8 mouse cellular contexts compared by ENCODE assay signal in genomic region chr8:84907979-84908378, GRCm38 (mm10). TPM values are rescaled to one million over a fixed set of nuclear protein-coding genes. Genes with fewer than 3 reads are reported as not detected.
DNase-seq lines count a peak whose midpoint lies in the region; ATAC-seq and TF ChIP-seq lines count a peak whose summit lies in the region.
"Not testable (repeated sequence)": the region's sequence is repeated elsewhere in the genome, so short reads cannot be mapped to it uniquely, and the experiment has no call there.

No protein-coding gene starts in this region.

- ATAC-seq in forebrain, embryonic 14.5 days; heart, embryonic 16.5 days (replicated peaks; ENCODE audit: extremely low read depth, insufficient read depth, low FRiP score); intestine, embryonic 16.5 days; limb, embryonic 13.5 days (ENCODE audit: low FRiP score, low read depth); lung, embryonic 14.5 days (ENCODE audit: insufficient read depth); midbrain, embryonic 15.5 days (replicated peaks); stomach, embryonic 15.5 days (ENCODE audit: insufficient read depth, low FRiP score, low read depth): not testable (repeated sequence)

- H3K36me3 ChIP-seq in embryonic facial prominence, embryonic 10.5 days (replicated peaks); heart, embryonic 16.5 days (ENCODE audit: control insufficient read depth, insufficient read depth); intestine, embryonic 16.5 days (ENCODE audit: control insufficient read depth, insufficient read depth, low read length); limb, embryonic 13.5 days; lung, embryonic 14.5 days (ENCODE audit: insufficient read depth); stomach, embryonic 15.5 days: not testable (repeated sequence)
- H3K36me3 ChIP-seq in forebrain, embryonic 14.5 days (ENCODE audit: control insufficient read depth, insufficient read depth, low read length): peaks cover 30% of the 10 kb centered on the region
- peaks cover 16% of the 10 kb centered on the region for H3K36me3 ChIP-seq in midbrain, embryonic 15.5 days (replicated peaks)

- peaks cover 59% of the 10 kb centered on the region for H3K27me3 ChIP-seq in embryonic facial prominence, embryonic 10.5 days (replicated peaks; ENCODE audit: low read depth, poor library complexity, severe bottlenecking)
- H3K27me3 ChIP-seq in forebrain, embryonic 14.5 days (replicated peaks; ENCODE audit: control insufficient read depth, insufficient read depth, low read length): not testable (repeated sequence)
- peaks cover 38% of the 10 kb centered on the region for H3K27me3 ChIP-seq in heart, embryonic 16.5 days (ENCODE audit: control insufficient read depth, insufficient read depth, low read length)
- H3K27me3 ChIP-seq in intestine, embryonic 16.5 days (replicated peaks; ENCODE audit: control insufficient read depth, insufficient read depth, low read length): peaks cover 20% of the 10 kb centered on the region
- H3K27me3 ChIP-seq in limb, embryonic 13.5 days: peaks cover 43% of the 10 kb centered on the region
- H3K27me3 ChIP-seq in lung, embryonic 14.5 days (ENCODE audit: insufficient read depth, low read length): peaks cover 26% of the 10 kb centered on the region
- H3K27me3 ChIP-seq in midbrain, embryonic 15.5 days (replicated peaks): peaks cover 24% of the 10 kb centered on the region
- peaks cover 25% of the 10 kb centered on the region for H3K27me3 ChIP-seq in stomach, embryonic 15.5 days (replicated peaks)

- H3K4me1 ChIP-seq in embryonic facial prominence, embryonic 10.5 days: peaks cover 38% of the 10 kb centered on the region
- peaks cover 14% of the 10 kb centered on the region for H3K4me1 ChIP-seq in forebrain, embryonic 14.5 days (ENCODE audit: control insufficient read depth, insufficient read depth, low read length)
- peaks cover 12% of the 10 kb centered on the region; the same call in 1 of the 2 replicates for H3K4me1 ChIP-seq in heart, embryonic 16.5 days (ENCODE audit: control insufficient read depth, insufficient read depth, low read length)
- H3K4me1 ChIP-seq in intestine, embryonic 16.5 days (ENCODE audit: control insufficient read depth, insufficient read depth, low read length); lung, embryonic 14.5 days (ENCODE audit: insufficient read depth): not testable (repeated sequence)
- H3K4me1 ChIP-seq in limb, embryonic 13.5 days: peaks cover 26% of the 10 kb centered on the region
- peaks cover 21% of the 10 kb centered on the region for H3K4me1 ChIP-seq in midbrain, embryonic 15.5 days
- H3K4me1 ChIP-seq in stomach, embryonic 15.5 days: peaks cover 21% of the 10 kb centered on the region

- not testable (repeated sequence) for TF ChIP-seq CTCF in lung, embryonic 14.5 days (IDR thresholded peaks at IDR 0.05; ENCODE audit: low read depth)

- not testable (repeated sequence) for DNase-seq in embryonic facial prominence, embryonic 10.5 days (ENCODE audit: low spot score); forebrain, embryonic 14.5 days (ENCODE audit: low spot score); lung, embryonic 14.5 days

- peak overlapping the region; percentile 72 for H3K4me2 ChIP-seq in forebrain, embryonic 14.5 days (ENCODE audit: low read length)
- peak overlapping the region; percentile 97 for H3K4me2 ChIP-seq in heart, embryonic 16.5 days (ENCODE audit: low read depth, low read length)
- peak overlapping the region; percentile 93 for H3K4me2 ChIP-seq in intestine, embryonic 16.5 days (ENCODE audit: low read depth, low read length)
- H3K4me2 ChIP-seq in limb, embryonic 13.5 days (replicated peaks): peak overlapping the region; percentile 81
- peak overlapping the region; percentile 93 for H3K4me2 ChIP-seq in lung, embryonic 14.5 days
- H3K4me2 ChIP-seq in midbrain, embryonic 15.5 days: peak overlapping the region; percentile 50
- H3K4me2 ChIP-seq in stomach, embryonic 15.5 days: peak overlapping the region; percentile 92

- peak overlapping the region; percentile 69 for H3K4me3 ChIP-seq in embryonic facial prominence, embryonic 10.5 days
- H3K4me3 ChIP-seq in forebrain, embryonic 14.5 days (ENCODE audit: low read depth, low read length): peak overlapping the region; percentile 39
- H3K4me3 ChIP-seq in heart, embryonic 16.5 days (ENCODE audit: low read length): peak overlapping the region; percentile 71
- H3K4me3 ChIP-seq in intestine, embryonic 16.5 days (ENCODE audit: low read length): peak overlapping the region; percentile 66
- H3K4me3 ChIP-seq in limb, embryonic 13.5 days: peak overlapping the region; percentile 57
- H3K4me3 ChIP-seq in lung, embryonic 14.5 days (ENCODE audit: low read depth, low read length): peak overlapping the region; percentile 58
- peak overlapping the region; percentile 33 for H3K4me3 ChIP-seq in midbrain, embryonic 15.5 days
- peak overlapping the region; percentile 59 for H3K4me3 ChIP-seq in stomach, embryonic 15.5 days (replicated peaks)

- peak overlapping the region; percentile 66 for H3K27ac ChIP-seq in embryonic facial prominence, embryonic 10.5 days (replicated peaks)
- not testable (repeated sequence) for H3K27ac ChIP-seq in forebrain, embryonic 14.5 days (ENCODE audit: low read depth, low read length); heart, embryonic 16.5 days (ENCODE audit: low read length); intestine, embryonic 16.5 days (ENCODE audit: low read length); limb, embryonic 13.5 days; midbrain, embryonic 15.5 days; stomach, embryonic 15.5 days
- H3K27ac ChIP-seq in lung, embryonic 14.5 days (ENCODE audit: low read depth): 0 out of 2 replicates have a peak overlapping the region, but pooled peaks have one; percentile 30

- not testable (repeated sequence) for H3K9ac ChIP-seq in forebrain, embryonic 14.5 days (ENCODE audit: low read length); limb, embryonic 13.5 days; midbrain, embryonic 15.5 days; stomach, embryonic 15.5 days
- H3K9ac ChIP-seq in heart, embryonic 16.5 days (ENCODE audit: low read length): peak overlapping the region; percentile 81
- 0 out of 2 replicates have a peak overlapping the region, but pooled peaks have one; percentile 40 for H3K9ac ChIP-seq in intestine, embryonic 16.5 days (ENCODE audit: low read depth, low read length)
- peak overlapping the region; percentile 34; the same call in 1 of the 2 replicates for H3K9ac ChIP-seq in lung, embryonic 14.5 days

- WGBS in embryonic facial prominence, embryonic 10.5 days: 35% methylated on average over 7 of the region's 7 CpGs
- 30% methylated on average over 7 of the region's 7 CpGs for WGBS in forebrain, embryonic 14.5 days
- WGBS in heart, embryonic 16.5 days: 27% methylated on average over 6 of the region's 7 CpGs
- WGBS in intestine, embryonic 16.5 days: 22% methylated on average over 7 of the region's 7 CpGs
- 30% methylated on average over 7 of the region's 7 CpGs for WGBS in limb, embryonic 13.5 days
- 33% methylated on average over 6 of the region's 7 CpGs for WGBS in lung, embryonic 14.5 days
- WGBS in midbrain, embryonic 15.5 days: 23% methylated on average over 7 of the region's 7 CpGs
- WGBS in stomach, embryonic 15.5 days: 25% methylated on average over 7 of the region's 7 CpGs

- not testable (repeated sequence) for H3K9me3 ChIP-seq in embryonic facial prominence, embryonic 10.5 days; forebrain, embryonic 14.5 days (replicated peaks; ENCODE audit: control insufficient read depth, low read length); heart, embryonic 16.5 days (replicated peaks; ENCODE audit: control insufficient read depth, low read length); intestine, embryonic 16.5 days (ENCODE audit: control insufficient read depth, low read length); limb, embryonic 13.5 days; lung, embryonic 14.5 days (ENCODE audit: low read depth, low read length); midbrain, embryonic 15.5 days; stomach, embryonic 15.5 days

RNA-seq across cellular contexts. Expression of gene Dnase2a, which starts 0.4 kb away (rescaled TPM):
- 6.1 and 10.1 TPM in 2 replicates for polyA plus RNA-seq in embryonic facial prominence, embryonic 10.5 days (2016; fragmentation: Nextera tagmentation; extraction: Ambion mirVana)
- 4.8 and 5.5 TPM in 2 replicates for polyA plus RNA-seq in forebrain, embryonic 14.5 days (2014; fragmentation: Nextera tagmentation; extraction: Ambion mirVana)
- polyA plus RNA-seq in heart, embryonic 16.5 days (2015; fragmentation: Nextera tagmentation; extraction: Ambion mirVana): 5.2 and 6.3 TPM in 2 replicates
- polyA plus RNA-seq in intestine, embryonic 16.5 days (2015; fragmentation: Nextera tagmentation; extraction: Ambion mirVana): 7.3 and 10.2 TPM in 2 replicates
- 16.4 and 18.5 TPM in 2 replicates for polyA plus RNA-seq in limb, embryonic 13.5 days (2015; fragmentation: Nextera tagmentation; extraction: Ambion mirVana)
- polyA plus RNA-seq in lung, embryonic 14.5 days (2014; fragmentation: Nextera tagmentation; extraction: Ambion mirVana): 12.0 and 15.3 TPM in 2 replicates
- polyA plus RNA-seq in midbrain, embryonic 15.5 days (2015; fragmentation: Nextera tagmentation; extraction: Ambion mirVana): 7.1 and 7.6 TPM in 2 replicates
- 12.3 and 14.2 TPM in 2 replicates for polyA plus RNA-seq in stomach, embryonic 15.5 days (2015; fragmentation: Nextera tagmentation; extraction: Ambion mirVana)

RNA-seq across cellular contexts. Expression of gene Klf1, which starts 6.3 kb away (rescaled TPM):
- polyA plus RNA-seq in embryonic facial prominence, embryonic 10.5 days (2016; fragmentation: Nextera tagmentation; extraction: Ambion mirVana): 14.5 and 15.6 TPM in 2 replicates
- 0.74 and 0.99 TPM in 2 replicates for polyA plus RNA-seq in forebrain, embryonic 14.5 days (2014; fragmentation: Nextera tagmentation; extraction: Ambion mirVana)
- polyA plus RNA-seq in heart, embryonic 16.5 days (2015; fragmentation: Nextera tagmentation; extraction: Ambion mirVana): 1.3 and 1.4 TPM in 2 replicates
- polyA plus RNA-seq in intestine, embryonic 16.5 days (2015; fragmentation: Nextera tagmentation; extraction: Ambion mirVana): 4.9 and 10.3 TPM in 2 replicates
- polyA plus RNA-seq in limb, embryonic 13.5 days (2015; fragmentation: Nextera tagmentation; extraction: Ambion mirVana): 2.4 and 4.4 TPM in 2 replicates
- polyA plus RNA-seq in lung, embryonic 14.5 days (2014; fragmentation: Nextera tagmentation; extraction: Ambion mirVana): 1.8 and 1.9 TPM in 2 replicates
- 0.65 and 0.79 TPM in 2 replicates for polyA plus RNA-seq in midbrain, embryonic 15.5 days (2015; fragmentation: Nextera tagmentation; extraction: Ambion mirVana)
- 14.8 and 39.3 TPM in 2 replicates for polyA plus RNA-seq in stomach, embryonic 15.5 days (2015; fragmentation: Nextera tagmentation; extraction: Ambion mirVana)

RNA-seq across cellular contexts. Expression of gene Gcdh, which starts 14.3 kb away (rescaled TPM):
- polyA plus RNA-seq in embryonic facial prominence, embryonic 10.5 days (2016; fragmentation: Nextera tagmentation; extraction: Ambion mirVana): 49.6 and 51.8 TPM in 2 replicates
- 27.1 and 30.0 TPM in 2 replicates for polyA plus RNA-seq in forebrain, embryonic 14.5 days (2014; fragmentation: Nextera tagmentation; extraction: Ambion mirVana)
- polyA plus RNA-seq in heart, embryonic 16.5 days (2015; fragmentation: Nextera tagmentation; extraction: Ambion mirVana): 43.1 and 46.0 TPM in 2 replicates
- 53.3 and 53.8 TPM in 2 replicates for polyA plus RNA-seq in intestine, embryonic 16.5 days (2015; fragmentation: Nextera tagmentation; extraction: Ambion mirVana)
- 41.7 and 42.1 TPM in 2 replicates for polyA plus RNA-seq in limb, embryonic 13.5 days (2015; fragmentation: Nextera tagmentation; extraction: Ambion mirVana)
- polyA plus RNA-seq in lung, embryonic 14.5 days (2014; fragmentation: Nextera tagmentation; extraction: Ambion mirVana): 28.1 and 30.4 TPM in 2 replicates
- 36.1 and 37.1 TPM in 2 replicates for polyA plus RNA-seq in midbrain, embryonic 15.5 days (2015; fragmentation: Nextera tagmentation; extraction: Ambion mirVana)
- 42.6 and 45.9 TPM in 2 replicates for polyA plus RNA-seq in stomach, embryonic 15.5 days (2015; fragmentation: Nextera tagmentation; extraction: Ambion mirVana)

RNA-seq across cellular contexts. Expression of gene Mast1, which starts 29.2 kb away (rescaled TPM):
- polyA plus RNA-seq in embryonic facial prominence, embryonic 10.5 days (2016; fragmentation: Nextera tagmentation; extraction: Ambion mirVana): 2.3 and 3.4 TPM in 2 replicates
- 24.5 and 40.2 TPM in 2 replicates for polyA plus RNA-seq in forebrain, embryonic 14.5 days (2014; fragmentation: Nextera tagmentation; extraction: Ambion mirVana)
- polyA plus RNA-seq in heart, embryonic 16.5 days (2015; fragmentation: Nextera tagmentation; extraction: Ambion mirVana): 0.09 and 0.14 TPM in 2 replicates
- polyA plus RNA-seq in intestine, embryonic 16.5 days (2015; fragmentation: Nextera tagmentation; extraction: Ambion mirVana): 1.2 and 1.6 TPM in 2 replicates
- polyA plus RNA-seq in limb, embryonic 13.5 days (2015; fragmentation: Nextera tagmentation; extraction: Ambion mirVana): 0.32 and 0.55 TPM in 2 replicates
- 0.30 and 0.39 TPM in 2 replicates for polyA plus RNA-seq in lung, embryonic 14.5 days (2014; fragmentation: Nextera tagmentation; extraction: Ambion mirVana)
- polyA plus RNA-seq in midbrain, embryonic 15.5 days (2015; fragmentation: Nextera tagmentation; extraction: Ambion mirVana): 76.2 and 84.8 TPM in 2 replicates
- polyA plus RNA-seq in stomach, embryonic 15.5 days (2015; fragmentation: Nextera tagmentation; extraction: Ambion mirVana): 1.9 and 2.2 TPM in 2 replicates

RNA-seq across cellular contexts. Expression of gene Syce2, which starts 36.1 kb away (rescaled TPM):
- 77.8 and 83.7 TPM in 2 replicates for polyA plus RNA-seq in embryonic facial prominence, embryonic 10.5 days (2016; fragmentation: Nextera tagmentation; extraction: Ambion mirVana)
- polyA plus RNA-seq in forebrain, embryonic 14.5 days (2014; fragmentation: Nextera tagmentation; extraction: Ambion mirVana): 58.0 and 71.5 TPM in 2 replicates
- polyA plus RNA-seq in heart, embryonic 16.5 days (2015; fragmentation: Nextera tagmentation; extraction: Ambion mirVana): 26.2 and 35.4 TPM in 2 replicates
- polyA plus RNA-seq in intestine, embryonic 16.5 days (2015; fragmentation: Nextera tagmentation; extraction: Ambion mirVana): 39.5 and 45.4 TPM in 2 replicates
- polyA plus RNA-seq in limb, embryonic 13.5 days (2015; fragmentation: Nextera tagmentation; extraction: Ambion mirVana): 82.7 and 92.5 TPM in 2 replicates
- polyA plus RNA-seq in lung, embryonic 14.5 days (2014; fragmentation: Nextera tagmentation; extraction: Ambion mirVana): 79.9 and 94.8 TPM in 2 replicates
- polyA plus RNA-seq in midbrain, embryonic 15.5 days (2015; fragmentation: Nextera tagmentation; extraction: Ambion mirVana): 18.4 and 22.0 TPM in 2 replicates
- polyA plus RNA-seq in stomach, embryonic 15.5 days (2015; fragmentation: Nextera tagmentation; extraction: Ambion mirVana): 56.1 and 63.7 TPM in 2 replicates
